22 mouse cellular contexts compared by ENCODE assay signal in genomic region chr5:23214646-23215045, GRCm38 (mm10).
"Had no signal": no experiment of that assay in that cellular context is flagged by ENCODE, and none has a peak within 500 bp of the region (broad histone marks: within the 10 kb centered on the region; RNA-seq: fewer than 3 reads in every experiment).

No protein-coding gene starts in this region.

- ATAC-seq: hindbrain, postnatal 0 days; intestine, embryonic 16.5 days had no signal

- DNase-seq: gastrocnemius, adult 2 months; gastrocnemius, postnatal 10 days; gastrocnemius, postnatal 36 days; heart, adult 2 months; heart, postnatal 14 days; heart, postnatal 36 days; kidney, adult 11 months; kidney, adult 2 months; kidney, adult 9 months; kidney, postnatal 10 days; kidney, postnatal 25 days; kidney, postnatal 4 days; liver; liver, embryonic 13.5 days had no signal

- H3K27me3 ChIP-seq: heart, embryonic 13.5 days; heart, embryonic 15.5 days; hindbrain, embryonic 13.5 days; hindbrain, embryonic 15.5 days; kidney, embryonic 15.5 days; liver, embryonic 13.5 days; liver, embryonic 15.5 days had no signal
